Mouse (Mus musculus): ENCODE results near the gene Fkbp9.
"Not testable (repeated sequence)": the region's sequence is repeated elsewhere in the genome, so short reads cannot be mapped to it uniquely, and the experiment has no call there.

Fkbp9 gene

DNA sequence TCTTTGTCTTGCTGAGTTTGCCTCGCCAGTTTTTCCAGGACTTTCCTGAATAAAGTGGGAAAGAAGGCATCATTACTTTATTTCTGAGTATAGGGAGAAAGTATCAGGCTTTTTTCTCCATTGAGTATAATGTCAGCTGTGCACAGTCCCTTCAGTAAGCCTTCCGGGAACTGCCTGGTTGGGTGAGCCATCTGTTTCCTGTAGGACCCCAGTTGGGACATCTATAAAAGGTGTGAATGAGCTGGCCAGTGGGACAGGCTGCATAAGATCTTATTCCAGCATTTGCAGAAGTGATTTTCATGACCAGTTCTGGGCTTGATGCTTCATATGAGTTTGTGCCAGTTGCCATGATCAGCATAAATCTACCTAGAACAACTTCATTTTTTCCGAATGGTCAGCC is 11.4 kb downstream of the Fkbp9 start:
- DNase-seq = no peak

DNA sequence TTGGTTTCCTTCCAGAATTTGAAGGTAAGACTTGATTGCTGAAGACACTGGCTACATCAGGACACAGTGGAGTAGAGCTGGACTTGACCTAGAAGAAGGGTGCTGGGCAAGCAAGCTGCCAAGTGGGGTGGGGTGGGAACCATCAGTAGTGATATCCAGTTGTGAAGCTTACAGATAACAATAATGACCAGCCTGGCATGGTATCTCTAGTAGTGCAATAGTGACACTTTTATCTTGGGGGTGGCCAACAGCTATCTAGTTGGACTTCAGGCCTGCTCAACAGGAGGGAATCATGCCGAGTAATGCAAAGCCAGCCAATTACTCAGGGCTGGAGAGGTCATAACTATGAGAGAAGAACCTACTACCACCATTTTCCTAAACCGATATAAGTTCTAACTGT is 12.5 kb downstream of the Fkbp9 start:
- no peak for DNase-seq

DNA sequence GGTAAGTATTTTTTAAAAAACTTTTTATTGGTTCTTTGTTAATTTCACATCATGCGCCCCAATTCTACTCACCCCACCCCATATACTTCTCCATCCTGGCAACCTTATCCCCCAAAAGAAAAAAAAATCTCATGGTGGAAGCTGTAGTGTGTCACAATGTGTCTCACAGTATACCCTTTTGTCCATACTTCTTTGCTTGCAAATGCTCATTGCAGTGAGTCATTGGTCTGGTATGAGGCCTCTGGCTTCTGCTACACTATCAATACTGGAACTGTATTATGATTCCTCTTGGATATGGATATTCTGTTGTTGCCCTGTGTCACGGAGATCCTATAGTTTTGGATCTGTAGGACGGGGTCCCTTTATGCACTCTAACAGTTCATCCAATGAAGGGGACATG is 17.1 kb downstream of the Fkbp9 start:
- DNase-seq = no peak

DNA sequence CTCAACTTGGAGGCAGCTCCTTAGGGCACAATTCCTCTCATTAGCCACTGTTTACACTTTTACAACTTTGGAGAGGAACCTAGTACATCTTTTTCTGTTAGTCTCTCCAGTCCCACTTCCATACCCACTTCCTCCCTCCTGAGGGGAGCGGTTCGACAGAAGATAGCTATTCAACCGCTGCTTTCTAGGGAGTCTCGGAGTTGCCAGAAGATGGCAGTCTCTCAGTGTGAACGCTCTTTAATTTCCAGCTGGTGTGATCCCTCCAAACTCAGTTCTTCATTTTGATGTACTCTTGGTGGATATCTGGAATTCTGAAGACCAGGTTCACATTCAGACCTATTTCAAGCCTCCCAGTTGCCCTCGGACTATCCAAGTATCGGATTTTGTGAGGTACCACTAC is 18.5 kb downstream of the Fkbp9 start:
- DNase-seq = no peak

DNA sequence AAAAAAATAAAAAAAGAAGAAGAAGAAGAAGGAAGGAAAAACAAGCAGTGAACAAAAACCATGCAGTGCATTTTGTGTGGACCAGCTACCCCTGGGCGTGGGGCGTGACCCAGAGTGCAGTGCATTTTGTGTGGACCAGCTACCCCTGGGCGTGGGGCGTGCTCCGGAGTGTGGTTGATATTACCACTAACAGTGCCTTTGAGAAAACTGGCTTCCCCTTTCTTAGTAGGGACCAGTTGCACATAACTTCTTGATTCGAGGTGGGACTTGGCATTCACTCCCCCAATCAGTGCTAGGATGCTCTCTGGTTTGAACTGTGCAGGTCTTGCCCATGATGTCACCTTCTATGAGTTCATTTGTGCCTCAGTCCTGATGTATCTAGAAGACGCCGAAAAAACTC is 22.9 kb downstream of the Fkbp9 start:
- DNase-seq = no peak

DNA sequence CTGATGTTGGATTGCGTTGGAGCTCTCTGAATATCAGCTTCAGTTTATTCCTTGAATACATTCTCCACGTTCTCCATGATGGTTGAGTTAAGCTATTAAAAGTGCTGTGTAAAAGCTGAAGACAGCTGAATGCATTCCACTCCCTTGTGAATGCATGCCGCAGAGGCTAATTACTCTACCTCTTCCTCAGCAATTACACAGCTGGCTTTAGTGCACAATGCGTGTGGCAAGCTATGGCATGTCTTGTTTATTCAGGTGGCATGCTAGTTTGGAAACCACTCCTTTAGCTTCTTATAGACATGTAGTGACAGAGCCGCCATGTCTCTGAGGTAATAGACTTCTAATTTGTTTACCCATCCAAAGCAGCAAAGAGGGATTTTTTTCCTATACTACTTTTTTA is 24.9 kb downstream of the Fkbp9 start:
- no peak for DNase-seq

DNA sequence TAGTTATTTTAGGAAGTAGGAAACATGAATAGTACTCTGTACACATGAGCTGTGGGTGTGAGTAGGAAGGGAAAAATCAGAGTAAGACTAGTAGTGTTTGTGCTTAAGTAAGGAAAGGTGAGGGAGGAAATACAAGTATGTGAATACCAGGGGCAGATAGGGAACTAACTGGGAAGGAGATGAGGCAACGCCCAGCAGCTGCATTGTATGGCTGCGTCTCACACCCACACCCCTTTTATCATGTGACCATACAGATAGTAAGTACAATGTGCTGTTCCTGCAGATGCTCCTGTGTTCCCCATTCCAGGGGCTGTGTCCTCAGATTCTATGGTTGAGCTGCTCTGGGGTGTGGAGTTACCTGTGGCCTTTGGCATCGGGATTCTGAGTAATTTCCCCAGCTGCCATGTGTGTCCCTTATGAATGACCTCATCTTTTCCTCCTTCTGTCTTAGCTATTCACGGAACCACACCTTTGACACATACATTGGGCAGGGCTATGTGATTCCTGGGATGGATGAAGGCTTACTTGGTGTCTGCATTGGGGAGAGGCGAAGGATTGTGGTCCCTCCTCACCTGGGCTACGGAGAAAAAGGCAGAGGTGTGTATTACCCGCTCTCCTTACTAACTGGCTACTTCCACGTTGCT is 28.5 kb downstream of the Fkbp9 start:
- DNase-seq = no peak

DNA sequence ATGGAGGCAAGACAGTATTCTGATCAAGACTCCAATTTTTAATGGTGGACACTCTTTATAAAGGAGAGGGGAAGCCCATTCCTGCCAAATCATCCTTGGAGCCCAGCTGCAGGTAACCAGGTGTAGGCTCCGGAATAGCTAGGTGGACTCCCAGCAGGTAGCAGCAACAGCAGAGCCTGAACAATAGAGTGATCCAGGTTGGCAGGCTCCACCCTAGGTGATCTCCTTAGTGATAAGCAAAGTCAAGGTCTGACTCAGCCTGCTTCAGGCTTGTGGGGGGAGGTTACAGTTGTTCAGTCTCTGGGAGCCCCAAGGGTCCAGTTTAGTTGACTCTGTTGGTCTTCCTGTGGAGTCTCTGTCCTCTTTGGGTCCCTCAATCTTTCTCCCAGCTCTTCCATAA is 35.0 kb downstream of the Fkbp9 start:
- DNase-seq = not testable (repeated sequence)

DNA sequence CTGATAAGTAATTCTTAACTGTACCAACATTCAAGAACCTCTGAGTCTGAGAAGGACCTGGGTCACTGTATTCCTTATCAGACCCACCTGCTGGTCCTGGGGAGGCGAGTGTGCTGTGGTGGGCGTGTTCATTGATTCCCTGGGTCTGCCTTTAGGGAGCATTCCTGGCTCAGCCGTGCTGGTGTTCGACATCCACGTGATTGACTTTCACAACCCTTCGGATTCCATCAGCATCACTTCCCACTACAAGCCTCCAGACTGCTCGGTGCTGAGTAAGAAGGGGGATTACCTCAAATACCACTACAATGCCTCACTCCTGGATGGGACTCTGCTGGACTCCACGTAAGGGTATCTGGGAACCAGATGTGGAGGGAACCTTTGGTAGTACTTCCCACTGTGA is 36.7 kb downstream of the Fkbp9 start:
- DNase-seq = no peak

DNA sequence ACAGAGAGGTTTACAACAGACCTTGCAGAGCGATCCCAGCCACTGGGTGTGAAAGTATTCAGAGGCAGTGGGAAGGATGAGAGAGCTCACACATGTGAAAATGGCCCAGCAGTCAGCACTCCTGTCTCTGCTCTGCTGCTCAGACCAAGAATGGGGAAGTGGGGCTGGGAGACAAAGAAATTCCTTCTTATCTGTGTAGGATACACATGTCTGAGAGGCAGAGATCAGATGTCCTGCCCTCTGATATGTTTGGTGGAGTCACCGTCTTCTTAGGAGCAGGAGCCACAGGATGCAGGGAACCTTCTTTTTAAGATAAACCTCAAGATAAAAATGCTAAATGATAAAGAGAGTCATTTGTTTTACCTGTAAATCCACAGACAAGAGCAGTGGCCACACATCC is 38.2 kb downstream of the Fkbp9 start:
- no peak for DNase-seq

DNA sequence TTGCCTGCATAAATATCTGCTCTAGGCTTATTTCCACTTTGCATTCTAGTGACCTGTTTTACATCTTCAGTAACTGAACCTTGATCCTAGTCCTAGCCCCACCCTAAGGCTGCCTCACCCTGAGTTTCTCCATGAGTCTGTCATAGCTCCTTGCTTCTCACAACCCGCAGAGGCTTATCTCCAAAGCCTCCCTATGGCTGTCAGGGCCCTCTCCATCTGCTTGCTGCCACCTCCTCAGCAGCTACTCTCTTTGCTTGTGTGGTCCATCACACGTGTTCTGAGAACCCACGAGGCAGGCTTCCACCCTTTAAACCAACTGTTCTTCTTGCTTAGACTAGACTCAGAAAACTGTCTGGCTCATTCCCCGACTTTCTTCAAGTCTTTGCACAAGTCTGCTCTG is 45.0 kb downstream of the Fkbp9 start:
- no peak for DNase-seq

DNA sequence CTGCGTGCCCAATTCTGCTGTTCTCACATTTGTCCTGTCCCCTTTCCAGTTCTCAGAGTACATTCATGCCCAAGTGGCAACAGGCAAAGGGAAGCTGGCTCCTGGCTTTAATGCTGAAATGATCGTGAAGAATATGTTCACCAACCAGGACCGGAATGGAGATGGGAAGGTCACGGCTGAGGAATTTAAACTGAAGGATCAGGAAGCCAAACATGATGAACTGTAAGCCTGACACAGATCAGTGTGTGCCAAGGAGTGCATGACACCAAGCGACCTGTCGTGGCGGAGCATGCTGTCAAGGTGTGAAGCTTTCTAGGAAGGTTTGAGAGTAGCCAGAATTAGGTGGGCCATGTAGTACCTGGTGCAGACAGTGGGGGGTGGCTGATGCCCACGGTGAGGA is 46.1 kb downstream of the Fkbp9 start:
- no peak for DNase-seq

DNA sequence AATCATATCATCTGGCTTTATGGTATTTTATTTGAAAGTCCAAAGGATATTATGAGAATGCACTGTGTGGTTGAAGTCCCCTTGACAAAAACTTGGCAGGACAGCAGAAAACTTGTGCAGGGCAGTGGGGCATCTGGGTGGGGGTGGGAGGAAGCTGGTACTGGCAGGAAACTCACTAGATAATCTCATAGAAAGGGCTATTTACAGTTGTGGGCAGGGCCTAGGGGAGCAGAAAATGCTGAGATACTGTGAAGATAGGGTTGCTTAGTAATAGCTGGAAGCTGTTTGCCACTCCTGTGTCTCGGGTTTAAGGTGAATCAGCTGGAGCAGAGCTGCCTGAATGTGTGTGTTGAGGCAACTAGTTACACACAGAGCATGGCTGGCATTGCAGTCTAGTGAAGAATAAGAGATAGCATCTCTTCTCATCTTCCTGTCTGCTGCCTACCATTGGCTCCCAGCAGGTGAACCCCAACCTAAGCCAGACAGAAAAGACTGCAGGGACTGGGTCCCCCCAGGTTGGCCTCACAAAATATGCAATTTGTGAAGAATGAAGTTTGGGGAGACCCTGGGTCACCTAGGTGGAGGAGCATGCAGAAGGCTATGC is 47.6 kb downstream of the Fkbp9 start:
- DNase-seq = no peak

DNA sequence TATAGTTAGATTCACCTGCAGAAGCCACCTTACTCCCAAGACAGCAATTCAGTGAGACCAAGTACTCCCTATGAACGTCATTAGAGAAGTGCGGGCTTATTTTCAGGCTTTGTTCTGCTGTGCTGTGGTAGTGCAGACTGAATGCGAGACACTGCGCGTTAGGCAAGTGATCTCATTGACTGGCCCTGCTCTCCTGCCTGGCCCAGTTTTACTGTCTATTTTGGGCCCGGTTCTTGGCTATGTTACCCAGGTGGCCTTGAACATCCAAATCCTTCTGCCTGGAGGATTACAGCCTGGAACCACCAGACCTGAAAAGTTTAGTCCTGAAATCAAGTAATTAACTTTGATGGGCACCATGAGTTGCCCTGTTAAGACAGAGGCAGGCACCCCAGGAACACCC is 56.7 kb downstream of the Fkbp9 start:
- no peak for DNase-seq

DNA sequence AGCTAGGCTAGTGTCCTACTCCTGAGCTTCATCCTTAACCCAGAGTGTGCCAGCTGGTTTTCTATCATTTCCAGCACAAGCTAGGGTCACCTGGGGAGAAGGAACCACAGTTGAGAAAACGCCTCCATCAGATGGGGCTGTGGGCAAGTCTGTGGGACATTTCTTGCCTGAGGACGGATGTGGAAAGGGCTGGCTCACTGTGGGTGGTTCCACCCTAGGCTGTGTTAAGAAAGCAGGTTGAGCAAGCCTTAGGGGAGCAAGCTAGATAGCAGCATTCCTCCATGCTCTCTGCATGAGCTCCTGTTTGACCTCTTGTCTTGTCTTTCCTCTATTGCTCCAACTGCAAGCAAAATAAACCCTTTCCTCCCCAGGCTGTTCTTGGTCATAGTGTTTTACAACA is 58.9 kb downstream of the Fkbp9 start:
- no peak for DNase-seq

DNA sequence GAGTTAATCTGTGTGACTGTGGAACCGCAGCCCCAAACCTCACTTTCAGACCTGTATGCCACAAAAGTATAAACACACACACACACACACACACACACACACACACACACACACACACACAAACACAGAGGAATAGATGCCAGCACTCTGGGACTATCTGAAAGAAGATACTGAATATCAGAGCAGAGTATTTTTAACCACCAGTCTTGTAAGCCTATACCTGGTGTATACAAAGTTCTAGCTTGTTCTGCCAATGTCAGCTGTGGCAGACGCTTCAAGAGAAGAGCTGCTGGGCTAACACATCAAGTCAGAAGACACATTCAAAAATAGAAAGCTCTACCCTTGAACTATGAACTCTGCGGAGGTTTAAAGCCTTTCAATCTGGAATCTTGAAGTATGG is 67.7 kb downstream of the Fkbp9 start:
- no peak for DNase-seq

DNA sequence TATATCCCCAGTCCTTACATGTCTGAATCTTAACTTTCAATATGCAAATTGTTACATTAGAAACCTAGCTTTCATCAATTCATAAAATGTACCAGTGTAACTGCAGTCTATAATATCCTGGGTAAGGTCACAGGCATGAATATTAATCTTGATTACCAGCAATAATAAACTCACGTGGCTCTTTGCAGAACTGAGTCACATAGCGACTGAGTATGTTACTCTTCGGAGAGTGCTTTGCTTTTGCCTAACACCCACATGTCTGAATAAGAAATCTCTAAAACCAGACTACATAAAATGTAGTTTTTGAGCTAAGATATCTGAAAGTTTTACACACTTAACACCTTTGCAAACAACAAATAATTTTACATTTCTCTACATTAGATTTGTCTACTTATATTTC is 69.5 kb downstream of the Fkbp9 start:
- DNase-seq = no peak

DNA sequence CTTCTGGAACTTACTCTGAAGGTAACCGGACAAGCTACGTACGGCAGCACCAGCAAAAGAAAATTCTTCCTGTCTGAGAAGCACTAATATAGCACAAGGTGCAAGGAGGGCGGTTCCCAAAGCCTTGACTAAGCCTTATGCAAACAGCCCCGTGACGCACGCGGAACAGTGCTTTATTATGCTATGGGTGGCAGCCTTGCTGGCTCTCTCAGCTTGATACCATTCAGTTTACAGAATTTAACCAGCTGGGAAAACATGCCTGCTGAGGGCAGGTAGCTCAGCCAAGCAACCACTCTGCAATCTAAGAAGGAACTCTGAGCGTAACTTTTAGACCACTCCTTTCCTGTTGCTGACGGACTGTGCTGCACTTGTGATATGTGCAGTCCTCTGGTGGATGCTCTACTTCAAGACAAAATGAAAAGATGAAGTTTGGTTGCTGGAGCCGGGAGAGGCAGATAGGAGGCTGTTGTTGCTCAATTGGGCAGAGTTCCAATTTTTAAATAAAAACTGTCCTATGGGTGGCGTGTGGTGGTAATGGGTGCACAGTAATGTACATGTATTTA is 70.0 kb downstream of the Fkbp9 start:
- no peak for DNase-seq

DNA sequence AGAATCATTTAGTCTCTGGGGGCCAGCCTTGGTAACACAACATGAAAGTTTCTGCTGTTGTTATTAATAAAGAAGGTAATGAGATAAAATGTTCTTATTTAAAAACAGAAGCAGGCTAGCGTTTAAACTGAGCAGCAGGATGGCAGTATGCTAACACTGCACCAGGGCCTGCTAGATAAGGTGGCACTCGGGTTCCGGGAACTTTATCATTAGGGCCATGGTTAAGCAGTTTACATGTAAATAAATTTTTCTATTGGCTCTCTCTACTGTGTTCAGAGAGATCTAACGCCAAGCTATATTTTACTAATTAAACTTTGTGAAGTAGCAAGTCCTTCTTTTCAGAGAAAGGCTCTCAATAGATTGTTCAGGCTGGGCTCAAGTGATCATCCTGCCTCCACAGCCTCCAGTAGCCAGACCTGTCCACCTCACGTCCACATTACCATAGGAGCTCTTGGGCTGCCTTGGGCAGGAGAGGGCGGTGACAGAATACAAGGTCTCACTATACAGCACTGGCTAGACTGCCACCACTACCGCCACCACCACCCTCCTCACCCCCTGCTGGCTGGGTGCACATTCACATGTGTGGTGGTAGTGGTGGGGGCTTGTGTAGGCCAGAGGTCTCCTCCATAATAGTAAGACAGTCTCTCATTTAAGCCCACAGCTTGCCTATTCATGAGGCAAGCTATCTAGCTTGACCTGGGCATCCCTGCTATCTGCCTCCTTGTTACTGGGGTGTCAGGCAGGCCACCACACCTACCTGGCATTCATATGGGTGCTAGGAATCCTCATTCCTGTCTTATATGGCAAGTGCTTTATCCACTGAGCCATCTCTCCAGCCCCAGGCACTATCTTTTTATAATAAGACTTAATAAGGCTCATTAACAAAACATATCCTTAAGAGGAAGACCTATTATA is 71.0 kb downstream of the Fkbp9 start:
- no peak for DNase-seq

DNA sequence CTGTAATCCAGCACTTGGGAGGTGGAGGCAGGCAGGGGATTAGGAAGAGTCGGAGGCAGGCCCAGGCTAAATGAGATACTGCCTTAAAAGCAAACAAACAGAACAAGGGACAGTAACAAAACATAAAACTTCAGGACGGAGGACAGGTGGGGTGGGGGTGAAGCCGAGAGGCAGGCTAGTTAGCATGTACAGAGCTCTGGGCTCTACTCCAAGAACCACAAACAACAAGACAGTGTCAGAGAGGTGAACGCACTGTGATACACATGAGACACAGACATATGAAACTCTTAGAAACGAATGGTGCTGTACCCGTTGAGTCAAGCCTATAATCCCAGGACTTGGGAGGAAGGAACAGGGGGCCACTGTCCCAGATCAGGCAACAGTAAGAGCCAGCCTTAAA is 72.0 kb downstream of the Fkbp9 start:
- DNase-seq = no peak

DNA sequence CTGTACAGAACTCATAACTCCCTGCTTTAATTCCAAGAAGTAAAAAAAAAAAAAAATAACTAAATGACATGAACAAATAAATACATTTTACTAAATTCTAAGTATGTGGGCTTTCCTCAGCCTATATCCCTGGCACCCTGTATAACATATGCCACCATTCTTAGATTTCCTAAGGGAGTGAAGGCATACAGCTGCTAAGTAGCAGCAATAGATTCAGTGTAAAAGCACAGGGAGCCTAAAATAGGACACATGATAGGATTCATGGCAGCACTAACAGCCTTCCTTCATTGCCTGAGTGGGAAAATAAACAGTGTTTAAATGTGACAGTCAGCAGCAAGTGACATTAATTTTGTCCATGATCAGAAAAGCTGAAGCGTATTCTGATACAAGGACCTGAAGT is 72.5 kb downstream of the Fkbp9 start:
- DNase-seq = no peak

DNA sequence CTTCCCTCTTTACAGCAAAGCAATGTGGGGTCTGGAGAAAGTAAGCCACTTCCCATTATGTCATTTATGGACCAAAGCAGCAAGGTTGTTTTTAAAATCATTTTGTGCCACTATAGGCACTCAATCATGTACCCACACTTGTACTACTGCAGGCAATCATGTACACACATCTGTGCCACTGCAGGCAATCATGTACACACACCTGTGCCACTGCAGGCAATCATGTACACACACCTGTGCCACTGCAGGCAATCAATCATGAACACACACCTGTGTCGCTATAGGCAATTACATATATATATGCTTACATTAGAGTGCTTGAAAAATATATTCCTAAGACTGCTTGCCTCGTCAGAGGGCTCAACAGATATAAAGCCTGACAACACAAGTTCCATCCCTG is 73.1 kb downstream of the Fkbp9 start:
- no peak for DNase-seq

DNA sequence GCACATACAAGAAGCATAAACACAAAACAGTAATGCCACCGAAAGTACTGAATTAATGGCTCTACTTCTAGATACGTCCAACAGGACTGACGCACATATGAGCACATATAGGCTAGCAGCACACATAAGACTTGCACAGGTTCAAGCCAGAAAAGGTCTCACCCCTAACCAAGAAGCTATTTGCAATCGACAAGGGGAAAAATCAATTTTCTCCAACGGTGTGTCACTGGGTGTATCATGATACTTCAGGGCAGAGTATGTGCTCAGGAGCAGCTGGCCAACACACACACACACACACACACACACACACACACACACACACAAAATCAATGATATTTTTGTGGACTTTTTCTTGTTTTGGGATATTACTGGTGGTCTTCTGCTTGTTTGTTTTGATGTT is 73.6 kb downstream of the Fkbp9 start:
- DNase-seq = no peak

All from cerebellum, adult 11 months (tissue).